Mouse (Mus musculus) forebrain, embryonic 16.5 days (tissue): ENCODE data around the gene Klhl3. TPM values are rescaled to one million over a fixed set of nuclear protein-coding genes. Genes with fewer than 3 reads are reported as not detected.

Experiments used
- ATAC-seq: fragments of 200-750 bp; cut with Nextera tagmentation; 2 replicates; pipeline ENCODE4 v1.8.0; 2017; ENCODE audit warnings: mild to moderate bottlenecking, moderate library complexity
- H3K27ac ChIP-seq: fragments of 300-500 bp; sonication (generic); 2 replicates; pipeline ENCODE4 v1.5.1; 2014; ENCODE audit warnings: low read length, control low read depth
- H3K27me3 ChIP-seq: fragments of 300-500 bp; sonication (generic); replicated peaks from 2 replicates; pipeline ENCODE4 v1.6.1; 2014; ENCODE audit warnings: low read length; ENCODE audit not compliant: control insufficient read depth, insufficient read depth
- H3K36me3 ChIP-seq: fragments of 300-500 bp; sonication (generic); 2 replicates; pipeline ENCODE4 v1.6.1; 2014; ENCODE audit not compliant: control insufficient read depth, insufficient read depth
- H3K4me1 ChIP-seq: fragments of 300-500 bp; sonication (generic); replicated peaks from 2 replicates; pipeline ENCODE4 v1.6.1; 2014; ENCODE audit warnings: low read length; ENCODE audit not compliant: control insufficient read depth, insufficient read depth
- H3K4me2 ChIP-seq: fragments of 300-500 bp; sonication (generic); 2 replicates; pipeline ENCODE4 v1.6.1; 2014; ENCODE audit warnings: mild to moderate bottlenecking, low read length, control low read depth
- H3K4me3 ChIP-seq: fragments of 300-500 bp; sonication (generic); replicated peaks from 2 replicates; pipeline ENCODE4 v1.5.1; 2014; ENCODE audit warnings: mild to moderate bottlenecking, low read length, control low read depth
- H3K9ac ChIP-seq: fragments of 300-500 bp; sonication (generic); replicated peaks from 2 replicates; pipeline ENCODE4 v1.6.1; 2014; ENCODE audit warnings: low read depth, low read length, control low read depth
- H3K9me3 ChIP-seq: fragments of 300-500 bp; sonication (generic); 2 replicates; pipeline ENCODE4 v1.6.1; 2016; ENCODE audit warnings: low read length; ENCODE audit not compliant: control insufficient read depth
- WGBS: fragments of 180-500 bp; shearing (Covaris S2); extraction: QIAGEN DNeasy Blood & Tissue Kit; methylation state at CpG from one replicate; pipeline ENCODE4 v1.1.7; 2014; 5-methylcytosine and 5-hydroxymethylcytosine counted together
- polyA plus RNA-seq: library from polyadenylated mRNA; unstranded; fragments of >200 nt; fragmentation: Nextera tagmentation; extraction: Ambion mirVana; gene quantifications from 2 replicates; pipeline ENCODE4 v1.2.1, GENCODE M21; 2015

Gene Klhl3
- polyA plus RNA-seq, 1 experiment from 2014 or later: 11.8 TPM

DNA sequence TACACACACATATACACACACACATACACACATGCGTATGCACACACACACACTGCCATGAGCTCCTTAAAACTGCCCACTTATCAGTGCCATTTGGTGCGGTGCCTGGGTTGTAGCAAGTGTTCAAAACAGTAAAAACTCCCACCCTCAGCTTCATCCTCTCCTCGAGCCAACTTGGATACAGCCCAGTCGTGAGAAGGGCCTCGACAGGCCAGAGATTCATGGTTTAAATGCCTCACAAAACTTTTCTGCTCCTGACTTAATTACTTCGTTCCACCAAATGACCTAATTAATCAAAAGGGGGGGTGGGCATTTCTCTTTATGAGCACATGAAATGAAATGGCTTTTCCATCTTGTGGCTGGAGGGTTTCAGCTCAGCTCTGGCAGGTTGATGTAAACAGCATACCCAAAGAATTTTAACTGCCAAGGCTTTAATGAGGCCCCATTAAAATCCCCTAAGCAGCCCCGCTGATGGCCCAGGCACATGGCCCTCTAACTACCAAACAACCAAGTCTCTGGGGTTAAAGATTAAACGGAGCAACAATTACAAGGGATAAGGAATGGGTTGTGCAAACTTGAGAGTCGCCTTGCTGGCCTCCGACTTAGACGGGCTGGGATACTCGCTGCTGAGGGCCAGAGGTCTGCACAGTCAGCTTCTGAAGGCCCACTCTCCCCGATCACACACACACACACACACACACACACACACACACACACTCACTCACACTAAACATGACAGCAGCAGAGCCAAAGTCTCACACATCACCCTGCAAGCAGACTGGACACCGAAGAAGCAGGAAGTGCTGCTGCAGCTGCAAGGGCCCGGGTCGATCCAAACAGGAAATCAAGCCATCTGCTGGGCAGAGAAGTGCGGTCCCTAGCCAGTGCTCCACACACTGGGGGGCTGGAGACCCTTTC lies 55.2 kb downstream of the Klhl3 start:
- Histone ChIP-seq H3K27ac (no peak overlapping the region), H3K9ac (no peak overlapping the region), H3K4me2 (no peak overlapping the region), H3K9me3 (no peaks in the 10 kb centered on the region), H3K27me3 (no peaks in the 10 kb centered on the region), H3K4me3 (no peak overlapping the region), H3K36me3 (no peaks in the 10 kb centered on the region), H3K4me1 (peaks cover 11% of the 10 kb centered on the region)
- WGBS: 19% methylated on average over 17 of the region's 17 CpGs
- peak; percentile 87 for ATAC-seq

DNA sequence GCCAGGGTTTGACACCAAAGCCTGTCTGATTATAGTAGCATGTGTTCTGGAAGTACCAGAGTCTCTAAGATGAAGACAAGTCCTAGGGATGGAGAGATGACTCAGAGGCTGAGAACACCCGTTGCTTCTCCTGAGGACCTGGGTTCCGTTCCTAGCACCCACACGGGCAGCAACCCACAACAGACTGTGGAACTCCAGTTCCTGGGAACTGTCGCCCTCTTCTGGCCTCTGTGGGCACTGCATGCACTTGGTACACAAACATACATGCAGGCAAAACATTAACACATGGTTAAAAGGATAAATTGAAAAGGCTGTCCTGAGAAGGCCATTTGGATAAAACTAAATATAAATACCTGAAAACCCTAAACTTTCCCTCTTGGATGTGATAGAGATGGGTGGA lies 56.8 kb downstream of the Klhl3 start:
- H3K4me2 ChIP-seq: no peak overlapping the region
- H3K4me1 ChIP-seq: peaks cover 11% of the 10 kb centered on the region
- H3K4me3 ChIP-seq: no peak overlapping the region
- H3K9me3 ChIP-seq: no peaks in the 10 kb centered on the region
- WGBS: 83% methylated on average over 4 of the region's 4 CpGs
- H3K27me3 ChIP-seq: no peaks in the 10 kb centered on the region
- no peak overlapping the region for H3K27ac ChIP-seq
- H3K9ac ChIP-seq: no peak overlapping the region
- H3K36me3 ChIP-seq: no peaks in the 10 kb centered on the region
- ATAC-seq: no peak

DNA sequence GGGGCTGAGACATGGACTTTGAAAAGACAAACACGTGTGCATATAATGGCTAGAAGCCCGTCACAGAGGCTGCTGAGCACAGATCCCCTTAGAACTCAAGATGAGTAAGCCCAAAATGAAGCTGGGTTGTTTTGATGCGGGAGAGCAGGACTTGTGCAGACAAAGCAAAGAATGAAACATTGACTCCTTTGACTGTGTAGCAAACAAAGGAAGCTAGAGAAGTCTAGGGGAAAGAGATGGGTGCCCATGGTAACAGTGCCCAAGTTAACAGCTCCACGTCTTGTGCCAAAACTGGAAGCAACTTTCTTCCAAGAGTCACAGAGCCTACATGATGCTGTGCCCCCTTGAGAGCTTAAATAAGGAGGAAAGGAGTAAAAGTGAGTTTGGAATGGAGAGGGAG lies 59.8 kb downstream of the Klhl3 start:
- no peak overlapping the region for H3K4me3 ChIP-seq
- H3K27ac ChIP-seq: no peak overlapping the region
- no peaks in the 10 kb centered on the region for H3K36me3 ChIP-seq
- no peaks in the 10 kb centered on the region for H3K9me3 ChIP-seq
- WGBS: 59% methylated on average over 4 of the region's 4 CpGs
- ATAC-seq: no peak
- H3K4me1 ChIP-seq: peaks cover 11% of the 10 kb centered on the region
- no peaks in the 10 kb centered on the region for H3K27me3 ChIP-seq
- no peak overlapping the region for H3K9ac ChIP-seq
- H3K4me2 ChIP-seq: no peak overlapping the region

DNA sequence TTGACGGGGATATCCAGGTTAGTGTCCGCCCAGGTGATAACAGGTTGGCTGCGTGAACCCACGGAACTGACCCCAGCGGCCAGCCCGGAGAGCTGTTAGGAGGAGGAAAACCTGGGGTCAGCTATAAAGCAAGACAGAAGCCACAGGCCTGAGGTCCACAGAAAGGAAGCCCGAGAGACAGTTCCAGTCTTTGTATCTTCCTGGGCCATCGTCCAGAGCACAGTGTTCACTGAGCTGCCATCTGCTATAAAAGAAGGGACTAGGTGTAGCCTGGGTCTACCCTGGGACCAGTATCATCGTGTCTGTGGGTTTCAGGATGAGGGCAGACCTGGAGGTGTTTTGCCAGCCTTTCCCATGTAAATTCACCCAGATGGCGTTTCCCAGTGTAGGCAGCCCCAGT lies 61.7 kb downstream of the Klhl3 start:
- Histone ChIP-seq H3K27me3 (no peaks in the 10 kb centered on the region), H3K9me3 (0 out of 2 replicates have a peak, but pooled peaks cover 3% of the 10 kb centered on the region), H3K9ac (no peak overlapping the region), H3K4me2 (no peak overlapping the region), H3K4me3 (no peak overlapping the region), H3K27ac (no peak overlapping the region), H3K4me1 (no peaks in the 10 kb centered on the region), H3K36me3 (no peaks in the 10 kb centered on the region)
- ATAC-seq: no peak
- WGBS: 83% methylated on average over 10 of the region's 10 CpGs

DNA sequence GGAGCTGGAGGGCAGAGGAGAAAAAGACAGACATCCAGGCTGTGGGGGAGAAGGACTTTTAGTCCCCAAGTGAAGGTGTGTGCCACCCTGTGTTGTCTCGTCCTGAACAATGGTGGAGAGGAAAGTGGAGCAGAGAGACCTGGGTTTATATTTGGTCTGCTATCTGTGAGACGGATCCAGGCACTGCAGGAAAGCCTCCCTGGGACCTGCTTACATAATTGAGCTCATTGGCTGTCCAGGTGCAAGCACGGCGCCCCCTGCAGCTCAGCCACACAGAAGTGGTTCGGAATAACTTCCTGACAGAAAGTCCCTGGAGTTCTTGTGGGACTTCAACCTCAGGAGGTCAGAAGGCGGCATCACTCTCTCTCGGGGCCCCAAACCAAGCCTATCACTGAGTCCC lies 62.1 kb downstream of the Klhl3 start:
- Histone ChIP-seq H3K4me3 (no peak overlapping the region), H3K36me3 (no peaks in the 10 kb centered on the region), H3K27ac (no peak overlapping the region), H3K4me2 (no peak overlapping the region), H3K4me1 (no peaks in the 10 kb centered on the region), H3K27me3 (no peaks in the 10 kb centered on the region), H3K9me3 (0 out of 2 replicates have a peak, but pooled peaks cover 5% of the 10 kb centered on the region), H3K9ac (no peak overlapping the region)
- no peak for ATAC-seq
- WGBS: 58% methylated on average over 7 of the region's 7 CpGs

DNA sequence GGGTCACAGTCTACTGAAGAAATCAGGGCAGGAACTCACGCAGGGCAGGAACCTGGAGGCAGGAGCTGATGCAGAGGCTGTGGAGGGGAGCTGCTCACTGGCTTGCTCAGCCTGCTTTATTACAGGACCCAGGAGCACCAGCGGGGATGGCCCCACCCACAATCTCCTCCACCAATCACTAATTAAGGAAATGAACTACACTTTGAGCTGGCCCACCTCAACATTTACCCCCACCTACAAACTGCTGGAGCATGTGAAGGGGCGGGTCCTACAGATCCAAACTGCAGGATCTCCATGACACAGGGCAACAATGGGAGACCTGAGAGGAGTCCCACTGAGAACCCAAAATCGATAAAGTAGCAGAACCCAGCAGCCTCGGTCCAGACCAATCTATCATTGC lies 64.3 kb downstream of the Klhl3 start:
- Histone ChIP-seq H3K36me3 (no peaks in the 10 kb centered on the region), H3K4me3 (no peak overlapping the region), H3K9ac (no peak overlapping the region), H3K4me1 (no peaks in the 10 kb centered on the region), H3K27ac (no peak overlapping the region), H3K9me3 (0 out of 2 replicates have a peak, but pooled peaks cover 5% of the 10 kb centered on the region), H3K27me3 (no peaks in the 10 kb centered on the region), H3K4me2 (no peak overlapping the region)
- 76% methylated on average over 5 of the region's 5 CpGs for WGBS
- ATAC-seq: no peak

DNA sequence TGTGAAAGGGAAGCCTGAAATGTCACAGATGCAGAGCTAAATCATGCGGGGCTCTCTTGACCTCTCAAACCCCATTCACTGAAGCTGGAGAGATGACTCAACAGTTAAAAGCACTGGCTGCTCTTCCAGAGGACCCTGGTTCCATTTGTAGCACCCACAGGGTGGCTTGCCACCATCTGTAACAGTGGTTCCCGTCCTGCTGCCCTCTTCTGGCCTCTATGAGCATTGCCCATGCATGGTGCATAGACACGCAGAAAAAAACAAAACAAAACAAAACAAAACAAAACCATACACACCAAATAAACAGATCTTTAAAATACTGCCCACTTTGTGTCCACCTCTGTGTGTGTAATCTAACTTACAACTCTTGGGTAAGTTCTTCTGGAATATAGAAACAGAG lies 65.3 kb downstream of the Klhl3 start:
- Histone ChIP-seq H3K4me2 (no peak overlapping the region), H3K4me3 (no peak overlapping the region), H3K27me3 (no peaks in the 10 kb centered on the region), H3K27ac (no peak overlapping the region), H3K4me1 (no peaks in the 10 kb centered on the region), H3K9ac (no peak overlapping the region), H3K36me3 (no peaks in the 10 kb centered on the region), H3K9me3 (0 out of 2 replicates have a peak, but pooled peaks cover 5% of the 10 kb centered on the region)
- 84% methylated on average over 3 of the region's 3 CpGs for WGBS
- no peak for ATAC-seq

DNA sequence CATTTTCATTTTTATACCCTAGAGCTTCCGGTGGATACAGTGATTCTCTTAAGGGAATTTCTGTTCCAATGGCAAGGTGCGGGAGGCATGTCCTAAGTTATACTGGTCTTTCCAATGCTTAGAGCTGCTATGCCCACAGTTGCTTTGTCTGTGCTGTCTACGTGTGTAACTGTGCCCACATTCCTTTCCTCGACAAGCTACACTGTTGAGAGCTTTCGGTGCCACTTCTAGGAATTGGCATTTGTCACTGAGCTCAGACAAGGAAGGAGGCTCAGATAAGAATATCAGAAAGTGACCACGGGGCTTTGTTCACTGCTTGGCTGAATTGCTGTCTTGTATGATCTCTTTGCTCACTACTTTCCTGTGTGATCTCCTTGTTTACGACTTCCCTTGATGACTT lies 67.2 kb downstream of the Klhl3 start:
- no peak overlapping the region for H3K4me2 ChIP-seq
- no peaks in the 10 kb centered on the region for H3K27me3 ChIP-seq
- H3K27ac ChIP-seq: no peak overlapping the region
- no peak for ATAC-seq
- H3K9ac ChIP-seq: no peak overlapping the region
- no peak overlapping the region for H3K4me3 ChIP-seq
- H3K4me1 ChIP-seq: no peaks in the 10 kb centered on the region
- H3K36me3 ChIP-seq: no peaks in the 10 kb centered on the region
- 95% methylated on average over 7 of the region's 7 CpGs for WGBS
- H3K9me3 ChIP-seq: 0 out of 2 replicates have a peak, but pooled peaks cover 5% of the 10 kb centered on the region

DNA sequence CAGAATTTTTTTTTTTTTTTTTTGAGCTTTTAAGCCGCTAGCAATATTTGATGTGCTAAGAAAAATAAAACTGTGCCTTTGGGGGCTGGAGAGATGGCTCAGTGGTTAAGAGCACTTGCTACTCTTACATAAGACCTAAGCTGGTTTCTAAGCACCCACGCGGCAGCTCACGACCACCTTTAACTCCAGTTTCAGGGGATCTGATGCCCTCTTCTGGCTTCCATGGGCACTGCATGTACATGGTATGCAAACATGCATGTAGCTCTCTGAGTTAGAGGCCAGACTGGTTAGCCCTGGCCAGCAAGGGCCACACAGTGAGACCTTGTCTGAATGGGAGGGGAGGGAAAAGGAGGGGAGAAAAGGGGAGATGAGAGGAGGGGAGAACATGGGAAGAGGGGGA lies 68.1 kb downstream of the Klhl3 start:
- H3K4me1 ChIP-seq: no peaks in the 10 kb centered on the region
- H3K36me3 ChIP-seq: no peaks in the 10 kb centered on the region
- no peak overlapping the region for H3K4me3 ChIP-seq
- ATAC-seq: no peak
- no peak overlapping the region for H3K9ac ChIP-seq
- H3K4me2 ChIP-seq: no peak overlapping the region
- no peak overlapping the region for H3K27ac ChIP-seq
- H3K27me3 ChIP-seq: no peaks in the 10 kb centered on the region
- H3K9me3 ChIP-seq: 0 out of 2 replicates have a peak, but pooled peaks cover 5% of the 10 kb centered on the region
- WGBS: 57% methylated on average over 4 of the region's 4 CpGs
